Mouse (Mus musculus): ENCODE measurements around the gene Hnrnpl.
"Not testable (repeated sequence)": the region's sequence is repeated elsewhere in the genome, so short reads cannot be mapped to it uniquely, and the experiment has no call there.

Gene Hnrnpl

GRCm38 (mm10) chr7:28829821-28830220 is 21.5 kb downstream of the Hnrnpl start:
- DNase-seq (ENCODE audit: low spot score in 2 of 2) = no peak

- DNase-seq (ENCODE audit: low spot score in 2 of 2) = no peak
Observed at GRCm38 (mm10) chr7:28830981-28831380, 22.6 kb downstream of the Hnrnpl start.

GRCm38 (mm10) chr7:28831411-28832125 is 23.2 kb downstream of the Hnrnpl start:
- no peak for DNase-seq (ENCODE audit: low spot score in 2 of 2)

GRCm38 (mm10) chr7:28832137-28832536 is 23.8 kb downstream of the Hnrnpl start:
- no peak for DNase-seq (ENCODE audit: low spot score in 2 of 2)

- DNase-seq (ENCODE audit: low spot score in 2 of 2) = no peak
Observed at GRCm38 (mm10) chr7:28833723-28834347, 25.5 kb downstream of the Hnrnpl start, which contains the start of gene Lgals4. Lgals4 (plus strand) TSS chr7:28833854.

- no peak for DNase-seq (ENCODE audit: low spot score in 2 of 2)
Observed at GRCm38 (mm10) chr7:28836936-28837335, 28.6 kb downstream of the Hnrnpl start.

GRCm38 (mm10) chr7:28838331-28838730 is 30.0 kb downstream of the Hnrnpl start:
- DNase-seq (ENCODE audit: low spot score in 2 of 2) = no peak

- DNase-seq (ENCODE audit: low spot score in 2 of 2) = no peak
Observed at GRCm38 (mm10) chr7:28847273-28847672, 38.9 kb downstream of the Hnrnpl start.

- no peak for DNase-seq (ENCODE audit: low spot score in 2 of 2)
Observed at GRCm38 (mm10) chr7:28849700-28850236, 41.4 kb downstream of the Hnrnpl start.

GRCm38 (mm10) chr7:28850642-28851041 is 42.3 kb downstream of the Hnrnpl start:
- no peak for DNase-seq (ENCODE audit: low spot score in 2 of 2)

GRCm38 (mm10) chr7:28859953-28860352 is 51.6 kb downstream of the Hnrnpl start:
- no peak for DNase-seq (ENCODE audit: low spot score in 2 of 2)

GRCm38 (mm10) chr7:28860898-28861297 is 52.6 kb downstream of the Hnrnpl start:
- DNase-seq (ENCODE audit: low spot score in 2 of 2) = no peak

- peak; percentile 52 to 76 for DNase-seq (ENCODE audit: low spot score in 2 of 2)
Observed at GRCm38 (mm10) chr7:28862817-28863499, 54.6 kb downstream of the Hnrnpl start.

GRCm38 (mm10) chr7:28863540-28863939 is 55.2 kb downstream of the Hnrnpl start, which contains the start of gene Lgals7:
Lgals7 (plus strand) TSS chr7:28863853.
- no peak for DNase-seq (ENCODE audit: low spot score in 2 of 2)

GRCm38 (mm10) chr7:28864288-28864750 is 56.0 kb downstream of the Hnrnpl start:
- no peak for DNase-seq (ENCODE audit: low spot score in 2 of 2)

GRCm38 (mm10) chr7:28865481-28866300 is 57.4 kb downstream of the Hnrnpl start:
- DNase-seq (ENCODE audit: low spot score in 2 of 2) = peak; percentile 73 to 75

GRCm38 (mm10) chr7:28866769-28867507 is 58.6 kb downstream of the Hnrnpl start:
- DNase-seq (ENCODE audit: low spot score in 2 of 2) = no peak

GRCm38 (mm10) chr7:28867508-28868340 is 59.4 kb downstream of the Hnrnpl start:
- not testable (repeated sequence) for DNase-seq (ENCODE audit: low spot score in 2 of 2)

GRCm38 (mm10) chr7:28870901-28871664 is 62.7 kb downstream of the Hnrnpl start:
- DNase-seq (ENCODE audit: low spot score in 2 of 2) = no peak

Measured in frontal cortex, postnatal 10 days (tissue).